ENCODE assay signal across 8 mouse cellular contexts in genomic region chr1:146497381-146498081, GRCm38 (mm10). TPM values are rescaled to one million over a fixed set of nuclear protein-coding genes. Genes with fewer than 3 reads are reported as not detected.
DNase-seq lines count a peak whose midpoint lies in the region; ATAC-seq lines count a peak whose summit lies in the region.

No protein-coding gene starts in this region.

- H3K4me2 ChIP-seq in kidney, embryonic 14.5 days (replicated peaks; ENCODE audit: low read depth, low read length) = peak overlapping the region; percentile 66
- H3K4me2 ChIP-seq in embryonic facial prominence, embryonic 12.5 days (replicated peaks) = peak overlapping the region; percentile 87
- H3K4me2 ChIP-seq in intestine, embryonic 14.5 days (ENCODE audit: low read length) = peak overlapping the region; percentile 79
- peak overlapping the region; percentile 34 for H3K4me2 ChIP-seq in liver, embryonic 16.5 days (ENCODE audit: low read depth, low read length)

- no peak overlapping the region for H3K27ac ChIP-seq in kidney, embryonic 14.5 days (ENCODE audit: low read depth, low read length)
- H3K27ac ChIP-seq in embryonic facial prominence, embryonic 12.5 days = no peak overlapping the region
- no peak overlapping the region for H3K27ac ChIP-seq in intestine, embryonic 14.5 days (ENCODE audit: low read depth)
- H3K27ac ChIP-seq in liver, embryonic 16.5 days (ENCODE audit: low read length) = no peak overlapping the region

- H3K9me3 ChIP-seq in kidney, embryonic 14.5 days (ENCODE audit: control insufficient read depth, low read length) = no peaks in the 10 kb centered on the region
- no peaks in the 10 kb centered on the region for H3K9me3 ChIP-seq in embryonic facial prominence, embryonic 12.5 days
- H3K9me3 ChIP-seq in intestine, embryonic 14.5 days (ENCODE audit: control insufficient read depth, low read length) = no peaks in the 10 kb centered on the region
- no peaks in the 10 kb centered on the region for H3K9me3 ChIP-seq in liver, embryonic 16.5 days (replicated peaks; ENCODE audit: control insufficient read depth, low read length)

- ATAC-seq in kidney, embryonic 14.5 days (ENCODE audit: low FRiP score, low TSS enrichment) = peak; percentile 81
- peak; percentile 76; the same call in 1 of the 2 replicates for ATAC-seq in embryonic facial prominence, embryonic 12.5 days (ENCODE audit: insufficient number of reproducible peaks, insufficient read depth, low FRiP score, low TSS enrichment)
- ATAC-seq in intestine, embryonic 14.5 days (replicated peaks; ENCODE audit: low FRiP score, low TSS enrichment, low read depth) = peak; percentile 62
- ATAC-seq in liver, embryonic 16.5 days (ENCODE audit: low read depth) = no peak

- H3K36me3 ChIP-seq in kidney, embryonic 14.5 days (ENCODE audit: control insufficient read depth, insufficient read depth, low read length) = no peaks in the 10 kb centered on the region
- H3K36me3 ChIP-seq in embryonic facial prominence, embryonic 12.5 days = no peaks in the 10 kb centered on the region
- H3K36me3 ChIP-seq in intestine, embryonic 14.5 days (ENCODE audit: control insufficient read depth, insufficient read depth, low read length) = no peaks in the 10 kb centered on the region
- no peaks in the 10 kb centered on the region for H3K36me3 ChIP-seq in liver, embryonic 16.5 days (ENCODE audit: control insufficient read depth, insufficient read depth)

- DNase-seq in kidney, adult 11 months = no peak
- DNase-seq in adipocyte (ENCODE audit: low spot score) = peak; percentile 21
- DNase-seq in intestine, embryonic 14.5 days (ENCODE audit: low spot score) = peak; percentile 77
- DNase-seq in right cerebral cortex, postnatal 36 days (ENCODE audit: low spot score in 2 of 2) = peak; percentile 20 to 40
- no peak for DNase-seq in ovary, adult 18-20 months (ENCODE audit: low spot score)

- 0 out of 2 replicates have a peak overlapping the region, but pooled peaks have one; percentile 12 for H3K9ac ChIP-seq in kidney, embryonic 14.5 days (ENCODE audit: low read depth, low read length)
- H3K9ac ChIP-seq in embryonic facial prominence, embryonic 12.5 days = peak overlapping the region; percentile 48; the same call in 1 of the 2 replicates
- no peak overlapping the region for H3K9ac ChIP-seq in intestine, embryonic 14.5 days (ENCODE audit: low read length)
- H3K9ac ChIP-seq in liver, embryonic 16.5 days (ENCODE audit: low read depth, low read length) = no peak overlapping the region

- H3K27me3 ChIP-seq in kidney, embryonic 14.5 days (ENCODE audit: control insufficient read depth, insufficient read depth, low read length) = peaks cover 41% of the 10 kb centered on the region
- peaks cover 20% of the 10 kb centered on the region for H3K27me3 ChIP-seq in embryonic facial prominence, embryonic 12.5 days
- H3K27me3 ChIP-seq in intestine, embryonic 14.5 days (replicated peaks; ENCODE audit: control insufficient read depth, insufficient read depth, low read length) = peaks cover 38% of the 10 kb centered on the region
- peaks cover 11% of the 10 kb centered on the region for H3K27me3 ChIP-seq in liver, embryonic 16.5 days (ENCODE audit: control insufficient read depth, insufficient read depth, low read depth, low read length)

- H3K4me1 ChIP-seq in kidney, embryonic 14.5 days (ENCODE audit: control insufficient read depth, insufficient read depth, low read length) = 0 out of 2 replicates have a peak, but pooled peaks cover 7% of the 10 kb centered on the region
- 0 out of 2 replicates have a peak, but pooled peaks cover 4% of the 10 kb centered on the region for H3K4me1 ChIP-seq in embryonic facial prominence, embryonic 12.5 days
- H3K4me1 ChIP-seq in intestine, embryonic 14.5 days (replicated peaks; ENCODE audit: control insufficient read depth, insufficient read depth, low read length) = no peaks in the 10 kb centered on the region
- no peaks in the 10 kb centered on the region for H3K4me1 ChIP-seq in liver, embryonic 16.5 days (ENCODE audit: control insufficient read depth, low read depth, low read length)

- under 1% methylated on average over 28 of the region's 28 CpGs for WGBS in kidney, embryonic 14.5 days
- under 1% methylated on average over 28 of the region's 28 CpGs for WGBS in embryonic facial prominence, embryonic 12.5 days
- WGBS in intestine, embryonic 14.5 days = 1% methylated on average over 28 of the region's 28 CpGs
- WGBS in liver, embryonic 16.5 days (ENCODE audit: insufficient replicate concordance) = 2% methylated on average over 28 of the region's 28 CpGs

- peak overlapping the region; percentile 40 for H3K4me3 ChIP-seq in kidney, embryonic 14.5 days (ENCODE audit: low read length)
- H3K4me3 ChIP-seq in embryonic facial prominence, embryonic 12.5 days = peak overlapping the region; percentile 47
- peak overlapping the region; percentile 48 for H3K4me3 ChIP-seq in intestine, embryonic 14.5 days (ENCODE audit: low read depth, low read length)
- peak overlapping the region; percentile 20; the same call in 1 of the 2 replicates for H3K4me3 ChIP-seq in liver, embryonic 16.5 days (ENCODE audit: low read depth, low read length)

RNA-seq across cellular contexts. Expression of gene Brinp3, which starts 3.0 kb away (rescaled TPM):
- polyA plus RNA-seq in kidney, embryonic 14.5 days (2014; fragmentation: Nextera tagmentation; extraction: Ambion mirVana) = not detected in 2 replicates
- polyA plus RNA-seq in embryonic facial prominence, embryonic 12.5 days (2016; fragmentation: Nextera tagmentation; extraction: Ambion mirVana) = 2.5 and 3.1 TPM in 2 replicates
- polyA plus RNA-seq in intestine, embryonic 14.5 days (2014; fragmentation: Nextera tagmentation; extraction: Ambion mirVana) = 1.8 and 2.3 TPM in 2 replicates
- polyA plus RNA-seq in liver, embryonic 16.5 days (2015; fragmentation: Nextera tagmentation; extraction: Ambion mirVana) = 0.02 TPM in 1 of 2 replicates, not detected in the other

Comparison
In these comparisons a context has a peak if more than half of its experiments do, and no peak if none do; other contexts are left out.
1. H3K4me2 ChIP-seq: peak in every context shown above with its lines; median percentile 87 in embryonic facial prominence, embryonic 12.5 days; 79 in intestine, embryonic 14.5 days; 66 in kidney, embryonic 14.5 days; 34 in liver, embryonic 16.5 days.
2. H3K9ac ChIP-seq: peak in kidney, embryonic 14.5 days (single experiment) and embryonic facial prominence, embryonic 12.5 days (single experiment); none in intestine, embryonic 14.5 days (single experiment) and liver, embryonic 16.5 days (single experiment).
3. DNase-seq: peak in adipocyte (single experiment), intestine, embryonic 14.5 days (single experiment) and right cerebral cortex, postnatal 36 days (2 of 2); none in kidney, adult 11 months (single experiment) and ovary, adult 18-20 months (single experiment).
4. Peak in every context shown above with its lines, with median percentiles within 50 percentile points of each other: H3K4me3 ChIP-seq.